Mouse (Mus musculus): ENCODE data around the gene Hpcal1.
"Not testable (repeated sequence)": the region's sequence is repeated elsewhere in the genome, so short reads cannot be mapped to it uniquely, and the experiment has no call there.

Gene Hpcal1

DNA sequence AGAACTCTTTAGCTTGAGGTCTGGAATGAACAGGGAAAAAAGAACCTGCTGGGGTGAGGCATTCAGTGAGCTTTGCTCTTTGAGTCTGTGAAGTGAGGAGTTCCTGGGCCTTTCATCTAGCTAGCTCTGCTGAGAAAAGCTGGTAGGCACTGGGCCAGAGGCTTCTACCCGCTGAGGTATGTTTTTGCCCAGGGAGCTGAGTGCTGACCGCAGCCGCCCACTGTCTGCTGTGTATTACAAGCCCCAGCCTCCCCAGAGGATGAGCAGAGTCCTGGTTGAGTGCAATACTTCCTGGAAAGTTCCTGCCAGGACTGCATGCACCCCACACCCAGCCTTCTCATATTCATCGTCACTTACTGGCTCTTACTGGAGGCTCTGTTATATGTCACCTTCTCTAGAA is 59.8 kb downstream of the Hpcal1 start:
- in situ Hi-C loops (cut with MboI; ENCODE audit: low pct_unique_long_range_greater_than_20kb in 1 of 2, low sequenced_read_pairs in 2 of 2, unreplicated experiment in 1 of 2): no loop called here

DNA sequence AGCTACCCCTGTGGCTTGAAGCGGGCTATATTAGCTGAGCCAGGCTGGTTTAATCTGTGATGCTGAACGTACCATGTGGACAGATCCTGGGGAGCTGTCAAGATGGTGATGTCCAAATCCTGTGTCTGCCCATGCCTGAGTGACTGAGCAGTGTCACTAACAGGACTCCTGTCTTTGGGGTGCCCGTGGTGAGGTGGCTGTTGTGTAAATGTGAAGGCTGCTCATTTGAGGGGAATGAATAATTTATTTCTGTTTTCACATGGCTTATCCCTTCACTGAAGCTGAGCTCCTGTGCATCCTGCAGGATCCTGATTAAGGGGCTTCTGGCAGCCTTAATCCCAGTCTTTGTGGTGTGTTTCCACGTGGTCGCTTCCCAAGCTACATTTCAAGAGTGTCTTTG is 62.2 kb downstream of the Hpcal1 start:
- in situ Hi-C loops (cut with MboI; ENCODE audit: low pct_unique_long_range_greater_than_20kb in 1 of 2, low sequenced_read_pairs in 2 of 2, unreplicated experiment in 1 of 2): no loop called here

DNA sequence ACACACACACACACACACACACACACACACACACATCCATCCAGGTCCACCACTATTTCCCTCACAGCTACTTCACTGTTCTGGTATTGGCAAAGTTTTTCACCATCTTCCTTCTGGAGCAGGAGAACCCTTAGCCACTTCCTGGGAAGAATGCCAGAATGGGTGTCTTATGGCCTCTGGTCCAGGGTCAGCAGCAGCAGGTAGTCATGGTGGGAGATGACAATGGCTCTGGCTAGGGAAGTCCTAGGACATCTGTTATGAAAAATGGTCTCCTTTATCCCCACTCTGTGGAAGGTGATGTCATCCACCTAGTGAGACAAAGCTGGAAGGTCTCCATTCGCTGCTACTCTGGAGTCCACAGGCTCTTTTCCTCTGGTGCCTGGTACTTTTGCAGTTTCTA is 64.1 kb downstream of the Hpcal1 start:
- in situ Hi-C loops (cut with MboI; ENCODE audit: low pct_unique_long_range_greater_than_20kb in 1 of 2, low sequenced_read_pairs in 2 of 2, unreplicated experiment in 1 of 2): no loop called here

DNA sequence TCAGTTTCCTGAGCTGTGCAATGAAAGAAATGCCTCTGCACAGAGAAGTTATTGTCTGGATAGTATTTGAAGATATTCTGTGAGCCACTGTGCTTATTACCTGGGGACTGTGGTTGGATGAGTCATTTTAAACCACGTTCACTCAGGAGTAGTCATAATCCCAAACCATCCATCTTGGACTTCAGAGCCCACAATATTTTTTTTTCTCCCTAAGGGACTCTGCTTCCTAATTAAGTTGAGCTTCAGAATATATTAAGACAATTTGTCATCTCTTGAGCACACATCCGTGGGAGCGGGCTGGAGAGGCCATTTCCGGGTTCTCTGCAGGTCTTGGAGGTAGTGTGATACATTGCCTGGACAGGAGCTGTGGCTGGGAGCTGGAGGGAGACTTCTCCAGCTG is 66.2 kb downstream of the Hpcal1 start:
- in situ Hi-C loops (cut with MboI; ENCODE audit: low pct_unique_long_range_greater_than_20kb in 1 of 2, low sequenced_read_pairs in 2 of 2, unreplicated experiment in 1 of 2): no loop called here

DNA sequence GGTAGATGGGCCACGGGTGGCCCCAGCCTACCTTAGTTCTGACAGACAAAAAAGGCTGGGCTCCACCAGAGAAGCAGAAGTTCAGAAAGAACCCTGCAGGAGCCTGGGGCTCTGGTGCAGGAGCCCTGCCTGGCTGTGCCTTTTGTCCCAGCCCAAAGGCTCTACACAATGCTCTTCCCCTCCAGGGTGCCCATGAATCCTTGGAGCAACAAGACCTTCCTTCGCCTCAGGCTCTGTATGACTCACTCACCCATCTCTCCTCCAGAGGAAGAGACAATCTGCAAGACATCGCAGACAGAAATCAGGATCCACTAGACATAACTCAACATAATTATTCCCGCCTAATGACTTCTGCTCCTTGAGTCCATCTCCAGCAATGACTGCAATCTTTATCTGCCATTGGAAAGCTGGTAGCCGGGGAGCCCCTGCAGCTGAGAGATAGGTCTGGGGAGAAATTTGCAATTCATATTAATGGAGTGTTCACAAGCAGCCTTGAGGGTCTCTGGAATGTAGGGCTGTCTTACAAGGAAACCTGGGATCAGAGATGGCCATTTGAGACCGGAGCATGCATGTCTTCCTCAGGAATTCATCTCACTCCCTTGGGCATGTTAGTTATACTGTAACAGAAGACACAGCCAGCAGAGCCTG is 71.8 kb downstream of the Hpcal1 start:
- in situ Hi-C loops (cut with MboI; ENCODE audit: low pct_unique_long_range_greater_than_20kb in 1 of 2, low sequenced_read_pairs in 2 of 2, unreplicated experiment in 1 of 2): loop anchor here in 1 of 2 experiments (10.0 kb wide), 1 partner anchor 142 kb away; no protein-coding TSS in a partner anchor

DNA sequence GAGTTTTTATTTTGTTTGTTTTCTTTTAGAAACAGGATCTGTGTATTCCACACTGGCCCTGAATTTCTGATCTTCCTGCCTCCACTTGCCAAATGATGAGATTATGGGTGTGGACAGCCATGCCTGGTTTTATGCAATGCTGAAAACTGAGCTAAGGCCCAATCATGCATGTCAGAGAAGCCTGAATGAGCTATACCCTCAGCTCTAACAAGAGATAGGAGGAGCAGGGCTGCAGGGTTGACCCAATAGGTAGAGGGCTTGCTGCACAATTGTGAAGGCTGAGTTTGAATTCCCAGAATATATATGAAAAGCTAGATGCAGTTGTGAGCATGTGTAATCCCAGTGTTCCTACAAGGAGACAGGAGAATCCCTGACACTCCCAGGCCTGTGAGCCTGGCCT is 72.4 kb downstream of the Hpcal1 start:
- in situ Hi-C loops (cut with MboI; ENCODE audit: low pct_unique_long_range_greater_than_20kb in 1 of 2, low sequenced_read_pairs in 2 of 2, unreplicated experiment in 1 of 2): loop anchor here in 1 of 2 experiments (10.0 kb wide), 1 partner anchor 142 kb away; no protein-coding TSS in a partner anchor

DNA sequence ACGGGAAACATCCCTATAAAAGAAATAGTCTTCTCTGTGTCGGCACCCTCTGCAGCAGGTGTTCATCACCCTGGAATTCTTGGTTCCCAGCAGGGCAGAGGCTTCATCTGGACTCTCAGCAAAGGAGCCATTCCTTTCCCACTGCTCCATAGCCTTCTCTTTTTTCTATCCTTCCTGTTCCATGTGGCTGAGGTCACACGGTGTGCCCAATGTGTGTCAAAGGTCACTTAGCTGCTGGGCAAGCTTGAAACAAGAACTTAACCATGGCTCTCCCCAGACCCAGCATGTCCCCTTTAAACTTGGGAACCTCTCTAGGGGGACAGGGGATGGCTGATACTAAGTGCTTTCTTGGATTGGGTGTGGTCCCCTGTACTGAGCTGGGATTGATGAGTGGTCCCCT is 73.3 kb downstream of the Hpcal1 start:
- in situ Hi-C loops (cut with MboI; ENCODE audit: low pct_unique_long_range_greater_than_20kb in 1 of 2, low sequenced_read_pairs in 2 of 2, unreplicated experiment in 1 of 2): loop anchor here in 1 of 2 experiments (10.0 kb wide), 1 partner anchor 141 kb away; no protein-coding TSS in a partner anchor

DNA sequence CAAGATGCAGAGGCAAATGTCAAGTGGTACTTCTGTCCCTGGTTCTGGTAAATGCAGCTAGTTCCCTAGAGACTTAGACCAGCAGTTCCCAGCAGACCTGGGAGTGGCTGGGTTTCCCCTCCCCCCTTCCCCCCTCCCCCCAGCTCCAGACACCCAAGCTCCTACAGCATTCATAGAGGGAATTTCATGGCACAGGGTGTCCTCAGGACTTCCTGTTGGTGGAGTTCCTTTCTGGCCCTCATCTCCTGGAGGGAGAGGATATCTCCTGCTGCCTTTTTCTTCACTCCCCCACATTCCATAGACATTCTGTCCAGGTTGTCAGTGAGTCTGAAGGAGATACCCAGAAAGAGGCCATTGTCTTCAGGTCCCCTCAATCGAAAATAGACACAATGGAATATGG is 76.9 kb downstream of the Hpcal1 start:
- in situ Hi-C loops (cut with MboI; ENCODE audit: low pct_unique_long_range_greater_than_20kb in 1 of 2, low sequenced_read_pairs in 2 of 2, unreplicated experiment in 1 of 2): loop anchor here in 1 of 2 experiments (10.0 kb wide), 1 partner anchor 137 kb away; no protein-coding TSS in a partner anchor

DNA sequence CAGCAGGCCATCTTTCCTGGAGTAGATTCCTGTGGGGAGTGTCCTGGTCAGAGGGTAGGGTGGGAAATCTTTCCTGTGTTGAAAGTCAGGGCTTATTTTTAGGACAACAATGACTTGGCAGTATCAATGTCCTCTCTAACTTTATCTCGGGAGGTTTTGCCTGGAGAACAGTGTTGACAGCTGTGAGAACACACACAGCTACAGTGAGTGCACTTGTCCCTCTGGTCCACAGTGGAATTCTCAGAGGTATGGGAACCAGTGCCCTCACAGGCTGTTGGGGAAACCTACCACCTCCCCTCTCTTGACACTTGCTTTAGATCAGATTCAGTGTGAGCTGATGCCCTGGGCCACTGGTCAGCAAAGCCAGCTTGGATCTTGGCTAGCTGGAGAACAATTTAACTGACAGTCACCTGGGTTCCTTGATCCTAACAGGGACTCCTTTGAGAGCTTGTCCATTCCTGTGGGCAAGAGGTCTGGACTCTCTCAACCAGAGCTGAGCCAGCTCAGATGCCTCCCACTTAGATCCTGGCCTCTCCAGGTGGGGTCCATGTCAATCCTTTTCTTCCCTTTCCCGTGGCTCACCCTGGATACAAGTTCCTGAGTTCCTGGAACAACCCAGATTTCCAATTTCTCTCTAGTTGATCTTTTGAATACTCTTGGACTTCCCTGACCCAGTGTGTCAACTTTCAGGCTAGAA is 79.0 kb downstream of the Hpcal1 start:
- in situ Hi-C loops (cut with MboI; ENCODE audit: low pct_unique_long_range_greater_than_20kb in 1 of 2, low sequenced_read_pairs in 2 of 2, unreplicated experiment in 1 of 2): loop anchor here in 1 of 2 experiments (10.0 kb wide), 1 partner anchor 135 kb away; no protein-coding TSS in a partner anchor

DNA sequence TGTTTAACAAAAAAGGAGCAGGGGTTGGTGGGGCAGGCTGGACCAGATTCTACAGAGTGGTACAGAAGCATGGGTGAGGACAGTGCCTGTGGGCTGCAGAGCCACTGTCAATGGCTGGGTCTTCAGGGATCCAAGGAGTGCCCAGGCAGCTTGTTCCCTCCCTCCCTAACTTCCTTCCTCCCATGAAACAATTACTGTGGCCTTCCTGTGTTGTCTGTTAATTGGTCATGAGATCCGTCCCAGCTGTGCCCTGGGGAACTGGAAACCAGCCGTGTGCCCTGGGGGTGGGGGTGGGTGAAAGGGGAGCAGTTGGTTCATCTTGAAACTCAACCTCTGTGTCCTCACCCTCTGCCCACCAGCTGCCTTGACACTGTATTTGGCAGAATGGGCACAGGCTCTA is 79.9 kb downstream of the Hpcal1 start:
- in situ Hi-C loops (cut with MboI; ENCODE audit: low pct_unique_long_range_greater_than_20kb in 1 of 2, low sequenced_read_pairs in 2 of 2, unreplicated experiment in 1 of 2): no loop called here

DNA sequence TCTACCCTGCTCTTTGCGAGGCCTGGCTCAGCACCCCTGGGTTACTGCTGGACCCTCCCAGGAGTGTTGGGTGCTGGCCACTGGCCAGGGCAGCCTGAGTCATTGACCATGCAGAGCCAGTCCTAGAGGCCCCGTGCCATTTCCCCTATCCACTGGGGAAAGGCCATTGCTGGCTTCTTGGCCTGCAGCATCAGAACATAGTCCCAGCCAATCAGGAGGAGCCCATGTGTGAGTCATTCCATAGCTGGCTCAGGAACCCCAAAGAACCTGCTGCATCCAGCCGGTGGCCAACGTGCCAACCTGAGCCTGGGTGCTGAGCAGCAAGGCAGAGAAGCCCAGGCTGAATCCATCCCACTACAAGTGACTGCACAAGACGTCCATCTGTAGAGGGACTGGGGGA is 83.1 kb downstream of the Hpcal1 start:
- in situ Hi-C loops (cut with MboI; ENCODE audit: low pct_unique_long_range_greater_than_20kb in 1 of 2, low sequenced_read_pairs in 2 of 2, unreplicated experiment in 1 of 2): not testable (repeated sequence)

DNA sequence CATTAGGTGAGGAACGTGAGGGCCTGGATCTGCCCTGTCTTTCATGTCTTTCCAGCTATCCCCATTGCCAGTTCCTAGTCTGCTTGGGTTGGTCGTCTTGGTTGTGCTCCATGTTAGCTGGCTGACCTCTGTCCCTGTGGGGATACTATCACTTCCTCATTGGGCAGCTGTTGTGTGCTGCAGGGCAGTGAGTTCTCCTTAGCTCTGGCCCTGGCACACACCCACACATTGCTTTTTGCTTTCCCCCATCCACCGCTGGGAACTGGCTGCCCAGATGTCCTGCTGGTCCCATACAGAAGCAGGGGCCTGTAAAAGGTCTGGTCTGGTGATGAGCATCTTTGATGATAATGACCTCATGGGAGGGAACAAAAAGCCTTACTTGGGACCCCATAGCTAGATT is 84.2 kb downstream of the Hpcal1 start:
- in situ Hi-C loops (cut with MboI; ENCODE audit: low pct_unique_long_range_greater_than_20kb in 1 of 2, low sequenced_read_pairs in 2 of 2, unreplicated experiment in 1 of 2): loop anchor here in 1 of 2 experiments (25.0 kb wide), 1 partner anchor 413 kb away; no protein-coding TSS in a partner anchor

DNA sequence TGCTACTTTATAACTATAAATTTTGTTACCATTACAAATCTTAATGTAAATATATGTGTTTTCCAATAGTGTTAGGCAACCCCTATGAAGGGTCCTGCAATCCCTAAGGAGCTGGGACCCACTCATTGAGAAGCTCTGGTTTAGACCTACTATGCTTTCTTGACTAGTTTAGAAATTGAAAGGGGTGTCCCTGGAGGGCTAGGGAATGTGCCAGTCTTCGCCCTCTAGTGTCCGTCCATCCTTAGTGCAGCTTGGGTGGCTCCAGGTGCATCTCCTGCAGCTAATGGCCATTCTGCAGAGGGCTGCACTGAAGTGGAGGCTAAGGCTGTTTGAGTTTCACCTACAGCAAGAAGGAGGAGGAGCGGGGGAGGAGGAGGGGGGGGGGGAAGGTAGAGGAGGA is 87.7 kb downstream of the Hpcal1 start:
- in situ Hi-C loops (cut with MboI; ENCODE audit: low pct_unique_long_range_greater_than_20kb in 1 of 2, low sequenced_read_pairs in 2 of 2, unreplicated experiment in 1 of 2): loop anchor here in 1 of 2 experiments (25.0 kb wide), 1 partner anchor 416 kb away; no protein-coding TSS in a partner anchor

DNA sequence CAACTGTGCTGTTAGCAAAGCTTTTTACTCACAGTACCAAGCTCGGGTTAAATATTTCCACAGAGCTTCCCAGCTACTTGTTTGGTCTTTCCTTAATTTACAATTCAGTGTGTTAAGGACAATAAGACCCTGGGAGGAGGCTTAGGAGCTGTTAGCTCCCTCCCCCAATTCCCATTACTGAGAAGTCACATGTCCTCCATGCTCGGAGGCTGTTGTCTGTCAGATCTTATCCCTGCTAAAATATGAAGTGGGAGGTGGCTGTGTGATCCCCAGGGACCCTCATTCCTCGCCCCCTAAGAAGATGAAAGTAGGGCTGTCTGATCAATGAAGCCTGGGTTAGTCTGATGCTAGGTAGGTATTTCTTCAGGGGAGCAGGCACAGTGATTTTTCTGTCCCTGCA is 88.4 kb downstream of the Hpcal1 start:
- in situ Hi-C loops (cut with MboI; ENCODE audit: low pct_unique_long_range_greater_than_20kb in 1 of 2, low sequenced_read_pairs in 2 of 2, unreplicated experiment in 1 of 2): loop anchor here in 1 of 2 experiments (25.0 kb wide), 1 partner anchor 417 kb away; no protein-coding TSS in a partner anchor

DNA sequence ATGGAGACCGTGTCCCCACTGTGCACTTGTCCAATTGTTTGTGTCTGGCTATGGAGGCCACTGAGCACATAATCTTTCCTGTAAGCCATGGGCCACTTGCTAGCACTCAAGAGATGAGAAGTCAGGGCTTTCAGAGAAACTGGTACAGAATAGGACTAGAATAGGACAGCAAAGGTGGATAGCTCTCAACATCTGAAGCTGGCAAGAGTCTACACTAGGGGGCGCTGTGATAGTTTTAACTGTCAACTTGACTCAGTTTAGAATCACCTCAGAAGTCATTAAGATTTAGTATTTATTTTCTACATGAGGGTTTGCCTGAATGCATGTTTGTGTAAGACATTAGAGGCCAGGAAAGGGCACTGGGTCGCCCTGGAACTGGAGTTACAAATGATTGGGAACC is 98.8 kb downstream of the Hpcal1 start:
- in situ Hi-C loops (cut with MboI; ENCODE audit: low pct_unique_long_range_greater_than_20kb in 1 of 2, low sequenced_read_pairs in 2 of 2, unreplicated experiment in 1 of 2): loop anchor here in 1 of 2 experiments (10.0 to 25.0 kb wide), 2 partner anchors 205 to 427 kb away; no protein-coding TSS in a partner anchor

DNA sequence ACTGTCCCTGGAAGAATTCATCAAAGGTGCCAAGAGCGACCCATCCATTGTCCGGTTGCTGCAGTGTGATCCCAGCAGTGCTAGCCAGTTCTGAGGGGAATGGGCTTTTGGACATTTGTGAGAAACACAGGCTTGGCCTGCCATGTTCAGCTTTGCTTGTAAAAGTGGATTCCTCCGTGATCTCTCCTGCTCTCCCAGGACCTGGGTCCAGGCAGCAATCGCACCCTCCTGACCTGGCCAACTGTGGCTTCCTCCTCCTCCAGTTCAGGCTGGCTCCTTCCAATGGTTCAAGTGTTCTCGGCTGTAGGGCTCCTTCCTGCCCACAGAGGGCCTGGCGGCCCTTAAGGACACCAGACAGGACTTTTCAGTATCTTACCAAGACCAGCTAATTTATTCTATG is 100.5 kb downstream of the Hpcal1 start:
- in situ Hi-C loops (cut with MboI; ENCODE audit: low pct_unique_long_range_greater_than_20kb in 1 of 2, low sequenced_read_pairs in 2 of 2, unreplicated experiment in 1 of 2): loop anchor here in 1 of 2 experiments (10.0 to 25.0 kb wide), 3 partner anchors 116 to 429 kb away; no protein-coding TSS in a partner anchor

DNA sequence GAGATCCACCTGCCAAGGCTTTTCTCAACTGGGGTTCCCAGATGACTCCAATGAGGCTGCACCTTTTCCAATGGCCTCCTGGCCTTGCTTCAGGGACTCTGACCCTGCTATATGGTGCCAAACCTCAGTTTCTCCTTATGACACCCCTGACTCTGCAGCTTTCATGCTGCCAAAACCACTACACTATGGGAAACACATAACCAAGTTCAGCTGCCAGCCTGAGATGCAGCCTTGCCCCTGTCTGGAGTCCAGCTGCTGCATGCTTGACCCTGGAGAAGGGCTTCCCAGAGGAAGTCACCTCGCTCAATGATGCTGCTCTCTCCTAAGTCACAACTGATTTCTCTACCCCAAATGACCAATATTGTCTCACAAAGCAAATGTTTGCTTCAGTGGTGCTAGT is 102.1 kb downstream of the Hpcal1 start:
- in situ Hi-C loops (cut with MboI; ENCODE audit: low pct_unique_long_range_greater_than_20kb in 1 of 2, low sequenced_read_pairs in 2 of 2, unreplicated experiment in 1 of 2): loop anchor here in 1 of 2 experiments (10.0 to 25.0 kb wide), 3 partner anchors 118 to 430 kb away; no protein-coding TSS in a partner anchor

DNA sequence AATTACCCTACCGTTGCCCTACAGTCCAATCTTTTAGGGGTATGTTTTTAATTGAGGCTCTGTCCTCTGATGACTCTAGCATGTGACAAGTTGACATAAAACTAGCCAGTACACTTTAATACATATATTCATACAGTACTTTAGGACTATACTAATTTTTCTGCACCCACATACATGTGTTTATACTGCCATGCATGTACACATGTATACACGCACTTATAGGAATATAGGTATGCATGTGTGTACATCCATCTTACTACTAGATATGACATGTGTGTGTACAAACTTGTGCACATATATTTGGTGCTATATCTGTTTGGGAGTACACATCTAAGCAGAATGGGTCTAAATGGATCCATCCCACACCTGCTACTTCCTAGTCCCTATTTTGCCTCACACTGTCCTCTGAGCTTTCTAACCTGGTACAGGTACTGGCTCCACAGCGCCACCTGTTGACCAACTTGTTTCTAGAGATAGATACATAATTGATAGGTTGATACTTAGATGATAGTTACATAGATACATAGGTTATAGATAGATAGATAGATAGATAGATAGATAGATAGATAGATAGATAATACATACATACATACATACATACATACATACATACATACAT is 105.1 kb downstream of the Hpcal1 start:
- in situ Hi-C loops (cut with MboI; ENCODE audit: low pct_unique_long_range_greater_than_20kb in 1 of 2, low sequenced_read_pairs in 2 of 2, unreplicated experiment in 1 of 2): loop anchor here in 1 of 2 experiments (10.0 to 25.0 kb wide), 3 partner anchors 121 to 433 kb away; no protein-coding TSS in a partner anchor

DNA sequence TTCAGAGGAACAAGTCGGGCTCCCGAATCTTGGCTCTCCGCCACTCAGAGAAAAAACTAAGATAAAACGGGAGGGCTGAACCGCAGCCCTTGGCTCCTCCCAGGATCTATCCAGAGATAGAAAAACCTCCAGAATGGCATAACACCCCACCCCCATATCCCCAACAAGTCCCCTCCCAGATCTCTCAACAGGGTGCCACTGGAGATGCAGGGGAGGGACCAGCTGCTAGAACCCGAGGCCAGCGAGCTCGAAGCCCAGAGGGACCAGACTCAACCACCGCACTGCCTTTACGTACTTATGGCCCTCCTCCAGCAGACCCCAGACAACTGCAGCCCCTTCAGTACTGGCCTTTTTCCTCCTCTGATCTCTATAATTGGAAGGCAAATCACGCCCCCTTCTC is 107.6 kb downstream of the Hpcal1 start:
- in situ Hi-C loops (cut with MboI; ENCODE audit: low pct_unique_long_range_greater_than_20kb in 1 of 2, low sequenced_read_pairs in 2 of 2, unreplicated experiment in 1 of 2): loop anchor here in 1 of 2 experiments (10.0 to 25.0 kb wide), 3 partner anchors 123 to 436 kb away; no protein-coding TSS in a partner anchor

Measured in mouse embryonic stem cell (cell line).